Mouse (Mus musculus): ENCODE data around the gene Grik4.

Grik4 gene

DNA sequence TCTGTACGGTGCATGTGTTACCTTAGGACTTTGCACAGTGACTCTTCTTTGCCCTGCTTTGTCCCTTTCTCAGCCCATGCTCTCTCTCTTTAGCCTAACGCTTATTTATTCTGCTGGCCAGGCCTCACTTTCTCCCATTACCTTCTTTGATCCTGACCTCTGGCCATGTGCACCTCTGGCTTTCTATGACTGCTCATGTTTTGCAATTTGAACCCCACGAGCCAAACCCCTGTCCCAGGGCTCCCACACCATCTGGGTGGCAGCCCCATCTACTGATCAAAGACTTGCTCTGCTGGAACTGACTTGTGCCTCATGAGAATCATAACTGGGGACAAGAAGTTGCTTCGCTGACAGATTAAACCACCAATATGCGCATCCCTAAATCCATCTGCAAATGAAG, 294.4 kb downstream of the Grik4 start:
- TF ChIP-seq GATA4 (IDR thresholded peaks at IDR 0.05; ENCODE audit: insufficient replicate concordance, low read length), result no peak

DNA sequence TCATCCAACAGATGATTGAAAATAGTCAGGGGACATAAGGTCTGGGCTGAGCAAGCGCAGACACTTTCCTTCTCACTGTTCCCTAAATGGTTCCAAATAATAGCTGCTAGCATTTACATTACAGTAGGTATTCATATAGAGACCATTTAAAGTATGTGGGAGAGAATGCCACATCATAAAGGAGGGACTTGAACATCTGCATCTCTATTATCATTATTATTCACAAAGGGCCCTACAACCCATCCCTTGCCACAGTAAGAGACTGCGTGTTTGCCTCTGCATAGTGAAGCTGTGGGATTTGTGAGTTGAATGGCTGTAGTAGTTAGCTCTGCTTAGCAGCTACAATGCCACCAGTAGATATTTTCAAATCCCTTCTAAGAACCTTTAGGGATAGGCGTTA, 296.2 kb downstream of the Grik4 start:
- no peak for TF ChIP-seq GATA4 (IDR thresholded peaks at IDR 0.05; ENCODE audit: insufficient replicate concordance, low read length)

DNA sequence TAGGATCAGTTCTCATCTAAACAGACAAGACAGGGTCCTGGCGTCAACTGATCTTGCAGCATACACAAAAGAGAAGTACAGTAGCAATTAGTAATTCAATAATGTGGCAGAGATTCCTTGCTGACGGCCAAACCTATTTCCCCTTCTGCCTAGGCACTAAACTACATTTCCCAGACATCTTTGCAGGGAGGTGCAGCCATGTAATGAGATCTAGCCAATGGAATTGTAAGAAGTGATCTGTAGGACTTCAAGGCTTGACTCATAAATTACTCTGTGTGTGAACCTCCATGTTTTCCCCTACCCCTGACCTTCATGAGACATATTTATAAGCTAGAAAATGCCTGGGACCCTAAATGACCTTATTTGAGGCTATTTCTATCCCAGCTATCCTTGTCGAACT, 296.7 kb downstream of the Grik4 start:
- no peak for TF ChIP-seq GATA4 (IDR thresholded peaks at IDR 0.05; ENCODE audit: insufficient replicate concordance, low read length)

DNA sequence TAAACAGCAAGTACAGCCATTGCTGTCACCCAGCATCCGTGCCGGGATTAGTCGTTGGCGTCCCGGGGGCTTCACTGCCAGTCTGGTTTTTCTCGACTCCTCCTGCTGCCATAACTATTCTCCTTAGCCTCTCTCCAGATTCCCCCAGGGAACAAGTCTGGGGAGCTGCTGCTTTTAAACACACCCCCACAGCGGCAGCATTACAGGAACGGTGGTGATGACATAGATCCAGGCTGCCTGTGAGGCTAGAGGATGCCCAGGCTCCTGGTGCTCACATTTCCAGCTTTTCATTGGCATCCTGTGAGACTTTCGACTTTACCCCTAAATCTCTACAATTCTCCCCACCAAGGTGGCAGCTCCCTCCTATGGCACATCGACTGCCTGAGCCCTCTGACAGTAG, 297.5 kb downstream of the Grik4 start:
- no peak for TF ChIP-seq GATA4 (IDR thresholded peaks at IDR 0.05; ENCODE audit: insufficient replicate concordance, low read length)

DNA sequence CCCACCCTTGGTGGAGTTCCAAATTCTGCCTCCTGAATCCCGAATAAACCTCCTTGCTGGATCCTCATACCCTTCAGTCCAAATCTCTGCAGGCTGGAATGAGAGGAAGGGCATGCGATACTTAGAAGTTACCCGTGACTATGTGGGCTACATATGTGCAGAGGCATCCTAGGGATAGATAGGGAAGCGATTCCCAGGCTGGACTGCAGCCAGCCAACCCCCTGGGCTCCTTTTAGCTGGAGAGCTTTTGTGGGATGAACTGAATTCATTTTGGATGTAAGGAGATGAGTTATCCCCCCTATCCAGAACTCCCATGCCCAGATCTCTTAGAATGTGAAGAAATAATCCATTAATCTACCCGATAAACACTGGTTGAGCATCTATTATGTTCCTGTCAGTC, 299.1 kb downstream of the Grik4 start:
- no peak for TF ChIP-seq GATA4 (IDR thresholded peaks at IDR 0.05; ENCODE audit: insufficient replicate concordance, low read length)

DNA sequence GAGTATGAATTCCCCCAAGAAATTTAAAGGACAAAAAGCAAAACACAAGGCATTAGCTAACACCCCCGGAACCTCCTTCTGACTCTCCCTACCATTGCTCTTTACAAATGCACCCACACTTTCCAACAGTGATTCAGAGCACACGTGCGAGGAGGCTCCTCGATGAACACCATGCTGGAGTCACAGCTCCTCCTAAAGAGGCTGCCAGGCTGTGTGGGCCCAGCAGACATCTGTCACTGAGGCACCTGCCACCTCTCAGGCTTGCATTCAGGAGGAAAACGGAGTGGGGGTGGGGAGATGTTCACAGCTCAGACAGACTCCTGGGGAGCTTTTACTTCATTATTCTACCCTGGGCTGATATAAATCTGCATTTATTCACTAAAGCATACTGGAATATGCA, 301.5 kb downstream of the Grik4 start:
- TF ChIP-seq GATA4 (IDR thresholded peaks at IDR 0.05; ENCODE audit: insufficient replicate concordance, low read length), result no peak

DNA sequence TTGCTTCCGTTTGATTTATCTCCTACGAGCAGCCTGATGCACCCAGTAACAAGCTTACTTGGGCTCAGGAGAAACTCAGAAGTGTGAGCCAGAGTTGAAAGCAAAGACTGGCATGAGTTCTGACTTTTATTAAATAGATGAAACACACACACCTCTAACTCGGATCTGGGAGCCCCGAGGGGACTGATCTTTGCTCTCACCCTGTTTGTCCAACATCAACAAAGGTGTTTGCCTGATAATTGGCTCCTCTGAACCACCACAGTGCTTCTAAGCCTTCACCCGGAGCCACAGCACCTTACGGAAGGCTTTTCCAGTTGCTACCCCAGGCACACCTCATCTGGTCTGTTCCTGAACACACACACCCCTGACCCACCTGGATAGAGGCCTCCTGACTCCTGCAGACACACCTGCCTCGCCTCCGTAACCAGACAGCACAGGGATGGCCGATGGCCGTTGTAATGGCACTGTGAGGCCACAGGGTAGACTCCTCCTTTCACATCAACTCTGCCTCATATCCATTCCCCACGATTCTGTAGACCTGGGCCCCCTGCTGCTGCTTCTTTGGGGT, 302.7 kb downstream of the Grik4 start:
- TF ChIP-seq GATA4 (IDR thresholded peaks at IDR 0.05; ENCODE audit: insufficient replicate concordance, low read length), result no peak

DNA sequence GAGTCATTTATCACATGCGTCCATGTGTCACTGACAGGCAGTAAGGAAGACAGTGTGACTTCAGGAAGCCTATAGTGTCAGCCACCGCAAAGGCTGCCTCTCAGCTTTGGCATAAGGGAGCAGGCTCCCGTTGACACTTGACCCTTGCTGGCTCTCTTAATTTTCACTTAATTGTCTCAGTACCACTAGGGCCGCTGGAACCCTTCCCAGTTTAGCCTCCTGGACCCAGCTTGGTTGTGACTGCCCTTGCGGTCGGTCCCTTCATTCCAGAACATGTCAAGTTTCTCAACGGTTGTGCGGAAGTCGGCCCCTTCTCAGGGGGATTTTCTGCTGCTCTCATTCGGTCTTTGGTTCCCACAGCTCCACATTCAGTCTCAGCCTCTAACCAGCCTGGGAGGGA, 307.8 kb downstream of the Grik4 start:
- TF ChIP-seq GATA4 (IDR thresholded peaks at IDR 0.05; ENCODE audit: insufficient replicate concordance, low read length), result no peak

DNA sequence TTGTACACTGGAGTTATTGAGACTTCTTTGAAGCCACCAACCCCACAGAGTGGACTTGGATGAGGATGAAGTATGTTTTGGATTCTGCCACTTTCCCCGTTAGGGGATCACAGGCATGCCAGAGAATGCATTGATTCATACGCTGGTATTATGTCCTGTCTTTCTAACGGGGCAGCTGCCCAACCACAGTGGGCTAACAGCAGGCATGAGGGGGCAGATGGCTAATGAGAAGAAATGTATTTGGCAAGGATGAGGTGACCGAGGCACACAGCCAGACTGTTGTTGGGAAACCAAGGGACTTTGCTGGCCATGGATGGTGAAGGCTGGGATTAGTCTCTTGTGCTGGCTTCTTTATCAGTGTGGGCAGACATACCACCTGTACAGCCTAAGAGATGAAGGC, 312.8 kb downstream of the Grik4 start:
- TF ChIP-seq GATA4 (IDR thresholded peaks at IDR 0.05; ENCODE audit: insufficient replicate concordance, low read length), result no peak

DNA sequence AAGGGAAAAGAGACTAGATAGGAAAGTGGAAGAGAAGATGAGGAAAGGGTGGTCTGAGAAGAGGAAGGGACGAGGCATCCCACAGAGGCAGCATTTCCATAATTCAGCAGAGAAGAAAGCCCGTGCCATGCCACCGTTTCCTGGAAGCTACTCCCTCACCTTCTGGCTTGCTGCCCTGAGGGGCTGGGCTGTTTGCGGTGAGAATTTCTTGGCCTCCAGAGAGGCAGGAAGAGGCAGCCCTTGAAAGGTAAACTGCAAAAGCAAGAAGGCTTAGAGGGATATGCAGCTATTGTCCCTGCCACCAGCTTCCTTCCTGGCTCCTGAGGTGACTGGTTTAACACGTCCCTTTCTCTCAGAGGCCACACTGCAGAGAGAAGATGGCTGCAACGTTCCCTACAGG, 316.7 kb downstream of the Grik4 start:
- TF ChIP-seq GATA4 (IDR thresholded peaks at IDR 0.05; ENCODE audit: insufficient replicate concordance, low read length), result no peak

DNA sequence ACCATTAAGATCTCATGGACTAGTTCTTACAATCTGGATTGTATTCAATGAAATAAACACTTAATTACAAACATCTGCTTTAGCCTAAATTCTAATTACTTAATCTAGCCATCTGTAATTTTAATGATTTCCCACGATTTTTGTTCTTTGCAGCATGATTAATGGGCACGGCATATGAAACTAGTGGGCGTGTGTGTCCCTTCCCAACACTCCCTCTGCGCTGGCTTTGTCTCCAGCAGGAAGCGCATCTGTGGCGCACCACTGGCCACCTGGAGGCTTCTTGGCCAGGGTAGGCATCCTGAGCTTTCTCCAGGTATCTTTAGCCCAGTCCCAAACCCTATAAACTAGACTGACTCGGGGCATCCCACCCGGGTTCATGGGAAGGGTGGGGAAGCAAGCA, 317.1 kb downstream of the Grik4 start:
- no peak for TF ChIP-seq GATA4 (IDR thresholded peaks at IDR 0.05; ENCODE audit: insufficient replicate concordance, low read length)

DNA sequence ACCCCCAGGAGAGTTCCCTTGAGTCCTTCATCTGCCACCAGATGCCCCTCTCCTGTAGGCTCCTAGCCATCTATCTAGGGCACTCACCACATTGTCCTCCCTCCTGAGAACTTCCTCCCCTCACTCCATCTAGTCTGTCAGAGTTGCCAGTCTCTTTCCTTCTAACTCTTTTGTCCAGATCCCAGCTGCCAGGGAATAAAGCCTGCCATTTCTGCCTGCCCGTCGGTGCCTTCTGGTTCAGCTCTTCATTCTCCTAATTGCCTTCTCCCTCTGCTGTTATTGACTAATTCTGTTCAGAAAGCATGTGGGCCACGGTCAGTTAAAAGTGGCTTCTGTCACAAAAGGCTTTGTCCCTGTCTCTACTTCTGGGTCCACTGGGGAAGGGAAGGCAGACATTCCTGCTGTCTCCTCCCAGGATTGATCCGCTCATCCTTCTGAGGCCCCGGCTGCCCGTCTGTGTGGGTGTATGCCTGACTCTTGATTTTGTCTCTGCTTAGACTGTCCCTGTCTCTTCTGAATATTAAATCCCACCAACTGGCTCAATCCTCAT, 318.0 kb downstream of the Grik4 start:
- TF ChIP-seq GATA4 (IDR thresholded peaks at IDR 0.05; ENCODE audit: insufficient replicate concordance, low read length), result no peak

DNA sequence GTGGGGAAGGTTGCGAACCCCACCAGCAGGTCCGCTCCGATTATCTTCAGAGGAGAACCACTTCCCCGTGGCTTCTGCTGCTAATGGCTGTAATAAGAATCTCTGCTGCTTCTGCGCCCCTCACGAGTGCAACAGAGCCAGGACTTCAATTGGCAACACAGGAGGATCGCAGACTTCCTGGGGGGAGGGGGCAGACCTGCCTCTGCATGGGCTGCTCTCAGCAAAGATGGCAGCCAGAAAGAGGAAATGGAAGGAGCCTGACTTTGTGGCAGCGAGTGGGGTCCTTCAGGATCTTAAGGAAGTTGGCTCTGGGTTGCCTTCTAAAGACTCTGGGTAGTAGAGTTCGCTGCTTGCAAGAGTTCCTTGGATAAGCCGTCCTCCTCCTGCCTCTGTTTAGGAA, 329.9 kb downstream of the Grik4 start:
- TF ChIP-seq GATA4 (IDR thresholded peaks at IDR 0.05; ENCODE audit: insufficient replicate concordance, low read length), result no peak

DNA sequence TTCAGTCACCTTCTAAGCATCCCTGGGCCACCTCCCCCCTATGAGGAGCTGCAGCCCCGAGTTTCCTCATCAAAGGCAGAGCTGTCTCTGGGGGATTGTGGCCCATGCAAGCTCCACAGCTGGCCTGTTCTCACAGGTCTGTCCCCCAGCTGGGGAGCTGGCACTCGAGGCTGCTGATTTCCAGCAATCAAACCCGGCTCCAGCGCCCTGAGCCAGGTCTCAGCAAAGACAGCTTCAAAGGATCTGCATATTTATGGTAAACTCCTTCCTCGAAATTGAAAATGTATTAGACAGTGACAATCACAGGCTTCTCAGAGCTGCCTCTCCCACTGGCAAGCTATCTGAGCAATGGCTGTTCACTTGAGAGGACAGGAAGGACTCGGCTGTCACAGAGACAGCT, 330.5 kb downstream of the Grik4 start:
- TF ChIP-seq GATA4 (IDR thresholded peaks at IDR 0.05; ENCODE audit: insufficient replicate concordance, low read length), result no peak

DNA sequence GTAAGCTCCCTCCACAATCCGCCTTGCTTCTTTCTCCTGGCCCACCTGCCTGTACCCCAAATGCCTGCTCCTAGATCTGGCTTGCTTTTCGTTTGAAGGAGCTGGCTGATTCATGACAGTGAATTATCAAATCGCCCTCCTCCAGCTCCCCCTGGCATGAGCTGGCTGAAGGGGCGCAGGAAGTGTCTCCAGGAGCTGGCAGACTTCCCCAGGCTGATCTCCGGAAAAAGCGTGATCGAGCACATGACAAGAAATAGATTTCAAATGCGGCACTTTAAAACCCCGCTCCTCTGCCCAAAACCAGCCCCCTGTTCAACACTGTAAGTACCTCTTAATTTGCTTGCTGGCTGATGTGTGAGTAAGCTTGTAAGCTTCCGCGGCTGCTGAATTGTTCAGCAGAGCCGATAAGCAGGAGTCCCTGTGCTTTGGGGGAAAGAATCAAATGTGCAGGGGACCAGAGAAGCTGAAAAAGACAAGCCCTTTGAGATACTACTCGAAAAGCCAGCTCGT, 331.8 kb downstream of the Grik4 start:
- TF ChIP-seq GATA4 (IDR thresholded peaks at IDR 0.05; ENCODE audit: insufficient replicate concordance, low read length), result no peak

DNA sequence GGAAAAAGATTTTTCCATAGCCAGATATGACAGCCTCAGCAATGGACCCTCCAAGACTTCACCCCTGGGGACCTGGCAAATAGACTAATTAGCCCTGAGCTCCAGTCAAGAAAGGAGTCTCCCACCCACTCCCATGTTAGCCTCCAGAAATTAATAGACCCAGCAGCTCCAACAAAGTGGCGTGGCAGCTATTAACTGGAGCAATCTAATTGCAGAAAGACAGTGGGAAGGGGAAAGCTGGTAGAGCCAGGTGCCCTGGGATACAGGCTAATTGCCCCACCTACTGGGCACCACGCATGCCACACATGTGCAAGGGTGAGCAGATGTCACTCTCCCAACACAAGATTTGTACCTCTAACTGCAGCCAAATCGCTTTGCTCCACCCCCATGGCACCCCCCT, 342.8 kb downstream of the Grik4 start:
- TF ChIP-seq GATA4 (IDR thresholded peaks at IDR 0.05; ENCODE audit: insufficient replicate concordance, low read length), result no peak

DNA sequence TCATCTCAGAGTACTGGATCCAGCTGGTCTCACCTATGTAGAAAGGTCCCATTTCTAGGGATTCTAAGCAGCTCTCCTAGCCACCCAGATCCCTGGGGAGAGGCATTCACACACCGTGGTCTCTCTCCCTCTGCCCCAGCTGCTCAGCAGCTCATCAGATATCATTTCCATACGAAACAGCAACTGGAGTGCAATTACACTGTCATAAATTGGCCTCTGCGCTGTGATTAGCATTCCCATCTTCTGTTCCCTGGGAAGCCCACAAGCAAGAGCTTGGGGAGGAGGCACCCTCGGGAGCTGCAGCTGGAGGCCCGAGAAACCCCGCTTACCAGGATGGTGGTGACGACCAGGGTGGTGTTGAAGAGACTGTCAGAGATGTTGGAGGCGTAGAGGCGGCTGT, 346.8 kb downstream of the Grik4 start:
- no peak for TF ChIP-seq GATA4 (IDR thresholded peaks at IDR 0.05; ENCODE audit: insufficient replicate concordance, low read length)

Data from liver, adult (tissue).